Mouse (Mus musculus): ENCODE data around the gene Smpd2.
A peak's percentile ranks its signal among the peaks of the same experiment; 100 is the strongest.

Smpd2 gene

DNA sequence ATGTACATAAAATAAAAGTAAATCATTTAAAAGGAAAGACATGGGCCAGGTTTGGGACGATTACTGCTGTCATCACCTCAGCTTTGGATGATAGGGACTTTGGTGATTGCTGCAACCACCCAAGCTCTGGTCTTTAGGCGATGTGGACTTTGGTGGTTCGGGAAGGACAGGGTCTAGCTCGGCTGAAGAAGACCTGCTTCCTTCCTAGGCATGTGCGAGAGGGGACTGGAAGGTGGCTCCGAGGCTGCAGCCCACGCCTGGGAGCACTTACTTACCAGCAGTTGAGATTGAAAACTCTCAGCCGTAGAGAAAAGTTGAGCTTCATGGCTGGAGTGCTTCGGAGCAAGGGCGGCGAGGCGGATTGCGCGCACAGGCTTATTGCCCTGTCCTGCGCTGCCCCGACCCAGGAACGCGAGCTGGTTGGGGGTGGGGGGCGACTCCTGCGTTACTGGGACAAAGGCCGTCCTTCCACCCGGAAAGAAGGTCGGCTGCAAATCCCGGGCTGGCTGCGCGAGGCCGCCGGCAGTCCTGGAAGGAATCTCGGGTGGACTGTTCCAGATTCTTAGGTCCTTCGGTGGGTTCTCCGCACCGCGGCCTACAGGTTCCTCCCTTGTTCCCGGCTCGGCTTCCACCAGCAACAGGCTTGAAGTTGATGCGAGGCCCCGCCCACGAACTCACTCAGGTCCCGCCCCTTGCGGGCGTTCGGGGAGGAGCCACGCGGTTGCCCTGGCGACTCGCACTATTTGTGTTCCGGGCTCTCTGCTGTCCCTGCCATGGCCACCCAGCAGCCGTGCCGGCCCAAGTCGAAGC, at the start of gene Smpd2, which contains the start of gene Ppil6:
Smpd2 (minus strand) TSS at position 662 of the 810 bp plus-strand sequence.
Ppil6 (plus strand) TSS at position 732 of the 810 bp plus-strand sequence.
- DNase-seq (ENCODE audit: low spot score in 2 of 2) = peak; percentile 90 to 93

DNA sequence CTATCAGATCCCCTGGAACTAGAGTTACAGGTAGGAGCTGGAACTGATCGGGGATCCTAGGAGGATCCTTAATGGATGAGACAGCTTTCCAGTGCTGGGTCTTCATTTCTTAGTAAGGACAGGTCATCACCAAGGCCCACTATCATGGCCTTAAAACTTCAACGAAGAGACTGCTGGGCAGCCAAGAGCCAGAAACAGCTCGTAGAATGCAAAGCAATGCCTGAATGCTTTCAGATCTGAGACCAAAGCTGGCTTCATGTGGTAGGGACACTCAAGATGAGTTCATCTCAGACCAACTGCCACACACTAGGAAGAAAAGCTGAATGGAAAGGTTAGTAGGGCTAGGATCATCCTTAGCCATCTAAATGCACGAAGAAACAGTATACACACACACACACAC, 48.8 kb upstream of the Smpd2 start:
- no peak for DNase-seq (ENCODE audit: low spot score in 2 of 2)

DNA sequence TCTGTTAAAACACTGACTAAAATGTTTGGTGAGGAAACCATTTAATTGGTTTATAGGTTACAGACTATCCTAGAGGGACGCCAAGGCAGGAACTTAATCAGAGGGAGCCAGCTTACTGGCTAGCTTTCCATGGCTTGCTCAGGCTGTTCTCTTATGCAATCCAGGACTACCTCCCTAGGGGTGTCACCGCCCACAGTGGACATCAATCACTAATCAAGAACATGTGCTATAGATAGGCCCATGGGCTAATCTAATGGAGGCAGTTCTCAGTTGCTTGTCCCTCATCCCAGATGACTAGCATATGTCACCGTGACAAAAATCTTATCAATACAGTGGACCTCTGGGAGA, 47.8 kb upstream of the Smpd2 start:
- no peak for DNase-seq (ENCODE audit: low spot score in 2 of 2)

DNA sequence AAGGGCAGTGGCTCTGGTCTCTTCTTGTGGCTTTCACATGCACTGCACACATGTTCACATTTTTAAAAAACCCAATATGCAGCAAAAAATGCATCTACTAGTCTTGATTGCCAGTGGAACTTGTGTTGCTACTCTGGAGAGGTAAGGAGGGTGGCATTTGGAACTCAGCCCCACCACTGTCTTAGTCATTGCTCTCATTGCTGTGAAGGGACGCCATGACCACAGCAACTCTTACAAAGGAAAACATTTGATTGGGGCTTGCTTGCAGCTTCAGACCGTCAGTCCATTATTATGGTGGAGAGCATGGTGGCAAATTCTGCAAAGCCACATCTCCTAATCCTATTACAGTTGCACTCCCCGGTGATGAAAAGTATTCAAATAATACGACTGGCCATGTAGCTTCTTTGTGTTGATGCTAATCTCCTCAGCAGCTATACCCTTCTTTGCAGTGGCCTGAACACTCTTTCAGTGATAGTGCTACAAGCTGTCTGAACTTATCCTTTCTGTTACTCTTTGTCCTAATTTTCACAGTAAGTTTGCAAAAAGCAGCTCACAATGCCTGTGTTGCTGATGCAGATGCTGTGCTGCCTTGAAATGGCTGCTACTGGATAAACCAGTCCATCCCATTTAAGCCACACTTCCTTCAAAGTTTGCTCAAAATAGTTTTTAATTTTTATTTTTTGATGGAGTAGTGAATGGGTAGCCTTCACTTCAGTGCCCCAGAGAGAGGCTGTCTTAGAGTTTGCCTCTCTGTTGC, 47.2 kb upstream of the Smpd2 start:
- DNase-seq (ENCODE audit: low spot score in 2 of 2) = no peak

DNA sequence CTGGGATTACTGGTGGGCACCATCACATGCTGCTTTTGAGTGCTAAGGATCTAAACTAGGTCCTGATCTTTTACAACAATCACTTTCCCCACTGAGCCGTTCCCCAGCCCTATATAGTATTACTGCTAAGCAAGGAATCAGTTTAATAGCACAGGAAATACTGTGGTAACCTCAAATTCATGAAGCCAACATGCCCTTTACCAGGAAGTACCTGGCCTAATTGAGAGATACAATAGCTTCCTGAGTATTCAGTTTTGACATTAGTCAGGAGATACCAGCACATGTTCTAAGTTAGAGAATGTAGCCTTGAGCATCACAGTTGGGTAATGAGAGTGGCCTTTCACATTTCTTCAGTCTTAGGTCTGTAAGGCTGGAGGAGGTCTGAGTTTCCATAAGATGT, 46.5 kb upstream of the Smpd2 start:
- DNase-seq (ENCODE audit: low spot score in 2 of 2) = no peak

DNA sequence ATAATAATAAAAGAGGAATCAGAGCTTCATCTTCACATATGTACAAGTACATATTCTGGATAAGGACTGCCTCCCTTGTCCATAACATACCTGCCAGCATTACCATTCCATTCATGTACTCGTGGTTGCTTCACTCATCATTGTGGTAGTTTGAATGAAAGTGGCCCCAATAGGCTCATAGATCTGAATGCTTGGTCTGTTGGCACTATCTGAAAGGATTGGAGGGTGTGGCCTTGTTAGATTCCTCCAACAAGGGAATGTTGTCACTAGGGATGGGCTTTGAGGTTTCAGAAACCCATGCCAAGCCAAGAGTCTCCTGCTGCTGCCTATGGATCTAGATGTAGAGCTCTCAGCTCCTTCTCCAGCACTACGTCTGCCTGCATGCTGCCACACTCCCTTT, 45.8 kb upstream of the Smpd2 start:
- DNase-seq (ENCODE audit: low spot score in 2 of 2) = no peak

DNA sequence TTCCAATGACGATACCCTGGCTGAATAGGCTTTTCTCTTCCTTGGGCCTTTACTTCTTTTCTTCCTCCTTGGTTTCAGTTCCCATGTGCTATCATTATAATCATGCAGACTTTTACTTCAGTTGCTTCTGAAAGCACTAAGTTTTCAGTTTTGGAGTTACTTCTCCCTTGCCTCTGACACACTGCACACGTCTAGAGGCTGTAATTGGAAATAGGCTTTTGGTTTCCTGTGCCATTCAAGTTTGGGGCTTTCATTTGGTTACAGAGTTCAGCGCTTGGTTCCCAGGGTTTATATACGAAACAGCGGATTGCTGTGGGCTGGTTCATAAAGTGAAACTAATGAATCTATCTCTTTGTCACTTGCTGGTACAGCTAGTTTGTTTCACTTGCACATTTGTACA, 39.8 kb upstream of the Smpd2 start:
- no peak for DNase-seq (ENCODE audit: low spot score in 2 of 2)

DNA sequence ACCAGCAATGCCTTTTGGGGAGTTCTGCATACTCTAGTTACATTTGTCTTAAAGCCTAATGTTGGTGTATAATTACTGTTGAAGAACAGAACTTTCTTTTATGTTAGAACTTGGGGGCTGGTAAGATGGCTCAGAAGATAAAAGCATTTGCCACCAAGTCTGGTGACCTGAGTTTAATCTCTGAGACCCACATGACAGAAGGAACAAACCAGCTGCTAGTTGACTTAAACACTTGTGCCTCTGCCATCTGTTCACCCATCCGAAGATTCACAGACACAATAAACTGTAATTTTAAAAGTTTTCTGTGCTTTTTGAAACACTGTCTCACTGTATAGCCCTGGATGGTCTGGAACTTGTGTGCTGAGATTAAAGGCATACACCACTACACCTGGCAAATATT, 35.5 kb upstream of the Smpd2 start:
- no peak for DNase-seq (ENCODE audit: low spot score in 2 of 2)

DNA sequence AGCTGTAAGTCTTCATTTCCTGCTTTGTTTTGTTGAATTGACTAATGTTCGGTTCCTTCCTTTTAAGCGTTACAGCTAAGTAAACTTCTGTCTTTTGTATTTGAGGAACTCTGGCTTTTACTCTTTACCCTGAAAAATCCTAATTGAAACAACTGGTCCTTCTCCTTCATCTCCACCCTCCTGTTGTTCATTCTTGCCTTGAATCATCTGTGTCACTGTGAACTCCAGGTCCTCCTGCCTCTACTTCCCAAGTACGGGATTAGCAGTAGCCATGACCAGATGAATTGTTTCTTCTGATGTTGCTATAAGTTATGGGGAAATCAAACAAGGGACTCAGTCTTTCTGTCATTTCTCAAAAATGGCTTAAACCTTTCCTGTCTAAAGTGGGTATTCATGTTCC, 33.2 kb upstream of the Smpd2 start:
- DNase-seq (ENCODE audit: low spot score in 2 of 2) = no peak

DNA sequence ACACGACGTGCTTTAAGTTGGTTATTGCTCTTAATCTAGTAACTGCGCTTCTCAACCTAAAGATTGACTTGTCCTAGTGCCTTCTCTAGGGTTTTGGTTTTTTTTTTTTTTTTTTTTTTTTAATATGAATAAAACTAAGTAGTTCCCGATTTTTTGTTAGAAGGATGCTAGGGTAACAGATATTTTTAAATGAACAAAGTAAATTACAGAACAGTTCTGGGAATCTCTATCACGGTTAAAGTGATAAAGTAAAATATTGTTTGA, 30.2 kb upstream of the Smpd2 start:
- DNase-seq (ENCODE audit: low spot score in 2 of 2) = no peak

DNA sequence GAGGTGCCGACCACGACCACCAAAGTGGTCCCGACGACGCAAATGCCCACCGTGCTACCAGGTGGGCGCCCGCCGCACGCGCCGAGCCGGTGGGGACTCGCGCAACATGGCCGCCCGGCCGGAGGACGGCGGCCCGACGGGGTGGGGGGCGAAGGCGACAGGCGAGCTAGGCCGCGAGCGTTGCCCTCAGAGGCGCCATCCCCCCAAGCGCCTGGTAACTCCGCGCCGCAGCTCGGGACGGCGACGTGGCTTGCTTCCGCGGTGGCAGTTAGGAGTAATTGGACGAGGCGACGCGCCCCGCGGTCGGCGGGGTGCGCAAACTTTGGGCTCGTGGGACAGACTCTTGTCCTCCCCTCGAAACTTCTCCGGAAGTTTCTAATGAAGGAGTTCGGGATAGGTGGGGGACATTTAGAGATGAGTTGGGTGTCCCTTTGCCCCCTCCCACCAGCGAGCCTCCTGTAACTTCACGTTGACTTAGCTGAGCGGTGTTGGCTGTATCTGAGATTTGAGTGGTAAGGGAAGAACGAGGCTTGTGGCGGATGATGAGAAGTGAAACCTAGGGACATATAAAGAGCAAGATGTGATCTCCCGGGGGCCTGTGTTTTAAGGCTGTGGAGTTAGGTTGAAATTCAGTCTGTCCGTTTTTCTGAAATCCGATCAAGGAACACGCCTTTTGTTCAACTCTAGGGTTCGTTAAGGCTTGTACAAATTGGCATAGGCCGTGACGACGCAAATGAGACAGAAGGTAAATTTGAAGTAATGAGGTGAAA, 29.7 kb upstream of the Smpd2 start:
- peak; percentile 18 to 42 for DNase-seq (ENCODE audit: low spot score in 2 of 2)

DNA sequence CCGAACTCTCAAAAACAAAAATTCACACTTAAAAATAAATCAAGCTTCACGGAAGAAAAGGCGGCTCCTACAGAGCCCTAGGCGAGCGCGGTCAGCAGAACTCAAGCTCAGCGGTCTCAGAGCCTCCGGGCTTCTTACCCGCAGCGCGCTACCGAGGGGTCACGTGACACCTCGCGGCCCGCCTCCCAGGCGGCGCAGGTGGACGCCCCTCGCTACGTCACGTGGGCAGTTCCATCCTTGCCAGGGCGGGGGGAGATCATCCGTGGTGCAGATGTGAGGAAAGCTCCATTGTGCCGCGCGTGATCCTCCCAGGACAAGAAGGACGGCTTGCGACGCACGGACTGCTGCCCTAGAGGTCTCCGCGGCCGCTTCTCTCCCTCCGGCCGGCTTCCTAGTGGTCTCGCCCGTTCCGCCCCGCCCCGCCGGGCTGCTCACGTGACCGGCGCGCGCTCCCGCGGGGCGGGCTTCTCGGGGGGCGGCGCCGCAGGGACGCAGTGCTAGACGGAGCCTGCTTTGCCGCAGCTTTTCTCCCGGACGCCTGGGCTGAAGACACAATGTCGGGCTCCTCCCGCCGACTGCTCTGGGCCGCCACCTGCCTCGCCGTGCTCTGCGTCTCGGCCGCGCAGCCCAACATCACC, 28.9 kb upstream of the Smpd2 start, which contains the start of gene Cd164:
Cd164 (plus strand) TSS at position 434 of the 638 bp plus-strand sequence.
- DNase-seq (ENCODE audit: low spot score in 2 of 2) = peak; percentile 85 to 89

DNA sequence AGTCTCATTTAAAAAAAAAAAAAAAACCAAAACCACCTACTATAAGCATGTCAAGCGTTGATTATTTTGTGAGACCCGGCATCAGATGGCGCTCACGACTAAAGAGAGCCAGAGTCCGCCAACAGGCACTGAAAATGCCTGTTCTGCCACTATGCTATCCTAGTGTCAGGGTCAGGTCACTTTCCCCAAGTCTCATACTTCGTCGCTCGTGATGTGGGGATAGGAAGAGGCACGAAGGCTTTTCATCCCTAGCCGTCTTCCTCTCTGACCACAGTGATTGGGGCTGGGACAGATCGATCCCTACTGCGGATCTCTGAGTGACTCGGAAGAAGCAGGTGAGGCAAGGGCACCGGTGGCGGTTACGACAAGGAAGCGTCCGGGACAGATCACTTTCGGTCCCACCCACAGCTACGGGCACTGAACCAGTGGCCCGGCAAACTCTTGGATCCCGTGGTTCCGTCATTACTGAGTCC, 28.4 kb upstream of the Smpd2 start:
- DNase-seq (ENCODE audit: low spot score in 2 of 2) = peak; percentile 49 to 50

DNA sequence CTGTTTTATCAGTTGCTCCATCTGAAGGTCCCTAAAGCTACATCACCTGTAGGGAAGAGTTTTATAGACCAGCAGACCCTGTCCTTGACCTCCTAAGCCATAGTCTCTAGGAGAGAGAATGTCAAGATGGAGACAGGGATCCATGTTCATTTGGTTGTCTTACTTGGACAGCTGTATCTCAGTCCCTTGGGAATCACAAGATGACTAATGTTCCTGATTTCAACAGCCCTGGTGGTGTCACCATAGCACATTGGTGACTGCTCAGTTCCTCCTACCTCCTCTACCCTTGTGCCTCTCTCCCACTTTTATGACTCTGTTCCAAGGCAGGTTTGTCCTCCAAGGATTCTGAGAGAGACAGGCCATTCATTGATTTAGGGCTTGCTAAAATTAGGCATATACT, 24.8 kb upstream of the Smpd2 start:
- no peak for DNase-seq (ENCODE audit: low spot score in 2 of 2)

DNA sequence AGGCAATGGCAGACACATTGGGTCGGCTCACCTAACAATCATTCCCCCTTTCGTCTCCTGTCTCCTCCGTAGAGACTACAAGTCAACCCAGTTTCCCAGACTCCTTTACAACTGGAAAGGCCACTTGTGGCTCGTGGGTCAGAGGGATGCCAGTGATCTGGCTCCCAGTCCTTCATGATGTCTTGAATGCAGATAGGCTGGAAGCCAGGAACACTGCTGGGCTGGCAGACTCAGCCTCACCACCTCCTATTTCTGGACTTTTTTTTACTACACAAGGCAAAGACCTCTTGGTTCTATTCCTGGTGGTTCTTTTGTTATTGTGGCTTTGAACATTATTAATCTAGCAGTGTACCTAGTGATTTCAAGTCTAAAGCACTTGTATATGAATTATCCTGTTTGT, 24.1 kb upstream of the Smpd2 start:
- DNase-seq (ENCODE audit: low spot score in 2 of 2) = no peak

DNA sequence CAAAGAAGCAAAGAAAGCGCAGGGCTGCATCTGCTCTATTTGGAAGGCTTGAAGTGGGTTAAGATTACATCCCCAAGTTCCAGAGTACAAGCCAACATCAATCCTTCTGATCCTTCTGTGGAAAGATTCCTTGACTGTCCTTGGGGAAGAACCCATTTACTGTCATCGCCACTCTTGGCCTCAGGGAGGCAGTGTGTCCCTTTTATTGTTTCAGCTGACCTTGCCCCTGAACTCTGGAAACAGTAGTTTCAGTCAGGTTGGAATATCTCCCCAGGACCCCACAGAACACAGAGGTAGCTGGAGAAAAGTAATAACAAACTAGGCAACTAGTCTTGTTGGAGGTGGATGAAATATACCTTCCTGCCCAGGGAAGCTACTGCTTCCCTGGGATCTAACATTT, 19.0 kb upstream of the Smpd2 start:
- DNase-seq (ENCODE audit: low spot score in 2 of 2) = no peak

DNA sequence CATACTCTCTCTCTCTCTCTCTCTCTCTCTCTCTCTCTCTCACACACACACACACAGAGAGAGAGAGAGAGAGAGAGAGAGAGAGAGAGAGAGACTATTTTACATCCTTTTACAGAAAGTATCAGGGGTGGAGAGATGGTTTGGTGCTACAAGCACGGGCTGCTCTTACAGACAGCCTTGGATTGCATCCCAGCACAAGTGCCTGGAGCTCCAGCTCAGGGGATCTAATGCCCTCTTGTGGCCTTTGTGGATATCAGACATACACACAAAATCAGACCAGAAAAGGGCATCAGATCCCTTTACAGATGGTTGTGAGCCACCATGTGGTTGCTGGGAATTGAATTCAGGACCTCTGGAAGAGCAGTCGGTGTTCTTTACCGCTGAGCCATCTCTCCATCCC, 15.3 kb upstream of the Smpd2 start:
- DNase-seq (ENCODE audit: low spot score in 2 of 2) = peak; percentile 42 to 52

DNA sequence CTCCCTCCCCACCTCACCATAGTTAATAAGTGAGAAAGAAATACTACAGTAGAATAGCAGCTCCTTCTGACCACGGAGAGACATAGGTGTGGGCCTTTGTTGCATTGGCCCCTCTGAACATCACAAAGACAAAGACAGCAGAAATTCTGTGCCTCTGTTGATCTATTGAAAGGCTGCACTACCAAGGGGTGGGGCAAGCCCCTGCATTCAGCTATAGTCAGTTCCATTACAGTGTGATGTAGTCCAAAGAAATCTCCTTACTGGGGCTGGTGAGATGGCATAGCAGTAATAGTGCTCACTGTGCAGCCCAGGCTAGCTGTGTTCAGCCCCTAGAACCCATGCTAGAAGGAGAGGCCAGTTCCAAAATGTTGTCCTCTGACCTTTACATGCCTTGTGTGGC, 14.8 kb upstream of the Smpd2 start:
- DNase-seq (ENCODE audit: low spot score in 2 of 2) = no peak

DNA sequence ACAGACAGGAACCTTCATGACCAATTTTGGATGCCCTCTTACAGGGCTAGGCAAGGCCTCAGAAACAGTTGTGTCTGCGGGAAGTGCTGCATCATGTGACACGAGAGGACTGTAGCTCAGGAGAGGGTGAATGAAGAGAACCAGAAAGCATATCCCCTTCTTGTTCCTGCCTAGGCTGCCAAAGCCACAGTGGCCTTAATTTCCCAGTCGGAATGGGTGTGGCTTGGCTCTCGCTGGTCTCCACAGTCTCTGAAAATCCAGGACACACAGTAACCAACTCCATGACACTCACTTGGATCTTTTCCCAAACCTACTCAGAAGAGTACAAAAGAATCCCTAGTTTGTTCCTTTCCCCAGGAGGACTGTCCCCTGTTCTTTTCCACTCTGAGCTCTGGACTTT, 10.8 kb upstream of the Smpd2 start:
- peak in 1 of 2 experiments; percentile 46 for DNase-seq (ENCODE audit: low spot score in 2 of 2)

DNA sequence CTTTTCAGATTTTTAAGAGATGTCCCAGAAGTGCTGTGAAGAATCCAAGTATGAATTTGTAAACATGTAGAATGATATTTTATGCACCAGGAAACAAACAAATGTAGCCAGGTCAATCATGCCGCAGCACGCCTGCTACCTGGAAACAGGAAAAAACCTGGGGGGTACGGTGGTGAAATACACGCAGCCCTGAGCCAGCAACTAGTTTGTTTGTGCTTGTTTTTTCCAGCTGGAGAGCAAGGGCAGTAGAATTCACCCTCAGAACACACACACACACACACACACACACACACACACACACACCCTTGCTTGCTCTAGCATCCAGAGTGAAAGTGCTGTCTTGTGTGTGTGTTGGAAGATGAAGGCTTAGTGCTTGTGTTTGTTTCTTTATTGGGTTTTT, 942 bp upstream of the Smpd2 start:
- no peak for DNase-seq (ENCODE audit: low spot score in 2 of 2)

DNA sequence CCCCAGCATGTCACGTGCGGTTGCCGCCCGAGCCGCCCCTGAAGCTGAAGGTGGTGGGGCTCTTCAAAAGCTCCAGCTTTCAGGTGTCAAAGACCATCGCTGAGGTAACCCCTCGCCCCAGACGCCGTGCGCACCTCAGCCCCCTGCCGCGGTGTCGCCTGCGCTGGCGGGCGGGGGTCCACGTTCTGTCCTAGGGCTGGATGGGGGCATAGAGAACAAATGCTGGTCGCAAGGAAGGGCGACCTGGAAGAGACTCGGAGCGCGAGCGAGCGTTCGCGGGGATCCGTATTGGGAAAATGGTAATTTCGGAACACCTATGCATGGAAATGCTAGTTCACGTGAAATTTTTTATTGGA, 327 bp upstream of the Smpd2 start:
- no peak for DNase-seq (ENCODE audit: low spot score in 2 of 2)

DNA sequence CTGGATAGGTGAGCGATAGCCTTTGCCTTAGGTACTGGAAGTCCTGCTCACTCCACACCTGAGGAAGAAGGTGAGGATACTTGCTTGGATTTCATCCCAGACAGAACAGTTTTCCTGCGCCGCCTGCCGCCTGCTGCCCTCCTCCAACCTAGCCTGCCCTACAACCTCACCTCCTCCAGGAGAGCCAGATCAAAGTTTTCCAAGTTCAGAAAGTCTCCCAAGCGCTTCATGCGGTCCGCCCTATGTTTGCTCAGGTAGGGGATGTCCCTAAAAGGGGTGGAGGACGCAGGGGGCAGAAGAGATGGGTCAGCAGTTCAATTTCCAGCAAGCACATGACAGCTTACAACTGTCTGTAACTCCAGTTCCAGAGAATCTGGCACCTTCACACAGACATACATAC, 875 bp downstream of the Smpd2 start:
- DNase-seq (ENCODE audit: low spot score in 2 of 2) = no peak
